Mouse (Mus musculus) midbrain, embryonic 13.5 days (tissue): Measurements from ENCODE around the gene Gpr155. TPM values are rescaled to one million over a fixed set of nuclear protein-coding genes. Genes with fewer than 3 reads are reported as not detected.

Experiments used
- ATAC-seq: fragments of 200-750 bp; cut with Nextera tagmentation; 2 replicates; pipeline ENCODE4 v1.8.0; 2017; ENCODE audit warnings: mild to moderate bottlenecking, moderate TSS enrichment, moderate library complexity
- H3K27ac ChIP-seq: fragments of 300-500 bp; sonication (generic); 2 replicates; pipeline ENCODE4 v1.5.1; 2015; ENCODE audit warnings: inconsistent platforms, mild to moderate bottlenecking, moderate library complexity
- H3K27me3 ChIP-seq: fragments of 300-500 bp; sonication (generic); 2 replicates; pipeline ENCODE4 v1.6.1; 2015; ENCODE audit warnings: mild to moderate bottlenecking, inconsistent platforms
- H3K36me3 ChIP-seq: fragments of 300-500 bp; sonication (generic); 2 replicates; pipeline ENCODE4 v1.6.1; 2015; ENCODE audit warnings: mild to moderate bottlenecking, inconsistent platforms
- H3K4me1 ChIP-seq: fragments of 300-500 bp; sonication (generic); replicated peaks from 2 replicates; pipeline ENCODE4 v1.6.1; 2015; ENCODE audit warnings: inconsistent platforms
- H3K4me2 ChIP-seq: fragments of 300-500 bp; sonication (generic); replicated peaks from 2 replicates; pipeline ENCODE4 v1.6.1; 2015; ENCODE audit warnings: moderate library complexity, mild to moderate bottlenecking, inconsistent platforms
- H3K4me3 ChIP-seq: fragments of 300-500 bp; sonication (generic); replicated peaks from 2 replicates; pipeline ENCODE4 v1.5.1; 2015; ENCODE audit warnings: mild to moderate bottlenecking, inconsistent platforms
- H3K9ac ChIP-seq: fragments of 300-500 bp; sonication (generic); replicated peaks from 2 replicates; pipeline ENCODE4 v1.6.1; 2015; ENCODE audit warnings: mild to moderate bottlenecking, inconsistent platforms
- H3K9me3 ChIP-seq: fragments of 300-500 bp; sonication (generic); 2 replicates; pipeline ENCODE4 v1.6.1; 2016; ENCODE audit warnings: mild to moderate bottlenecking, inconsistent platforms
- WGBS: fragments of 180-500 bp; shearing (Covaris S2); methylation state at CpG from one replicate; pipeline ENCODE4 v1.1.7; 2015; 5-methylcytosine and 5-hydroxymethylcytosine counted together
- polyA plus RNA-seq: library from polyadenylated mRNA; unstranded; fragments of >200 nt; fragmentation: Nextera tagmentation; extraction: Ambion mirVana; gene quantifications from 2 replicates; pipeline ENCODE4 v1.2.1, GENCODE M21; 2015

Gpr155 gene
- polyA plus RNA-seq, 1 experiment from 2014 or later: 10.2 TPM

GRCm38 (mm10) chr2:73312152-73313116 lies 73.9 kb downstream of the Gpr155 start, which contains the start of the genes Scrn3 and Cir1:
Scrn3 (plus strand) TSS chr2:73312601.
Cir1 (minus strand) TSS chr2:73312701.
- H3K9ac ChIP-seq: peak within 1 kb of the TSS; percentile 75
- peaks cover 21% of the 10 kb centered on the region for H3K36me3 ChIP-seq
- H3K9me3 ChIP-seq: no peaks in the 10 kb centered on the region
- ATAC-seq: peak; percentile 98
- H3K4me3 ChIP-seq: peak within 1 kb of the TSS; percentile 73
- under 1% methylated on average over 64 of the region's 64 CpGs for WGBS
- H3K27ac ChIP-seq: peak within 1 kb of the TSS; percentile 51
- H3K4me1 ChIP-seq: peaks cover 16% of the 10 kb centered on the region
- no peaks in the 10 kb centered on the region for H3K27me3 ChIP-seq
- peak within 1 kb of the TSS; percentile 96 for H3K4me2 ChIP-seq

- WGBS: 91% methylated on average over 7 of the region's 7 CpGs
- Histone ChIP-seq H3K36me3 (peaks cover 69% of the 10 kb centered on the region), H3K4me1 (peaks cover 3% of the 10 kb centered on the region), H3K4me2 (no peak overlapping the region), H3K27me3 (no peaks in the 10 kb centered on the region), H3K9ac (no peak overlapping the region), H3K4me3 (no peak overlapping the region), H3K9me3 (no peaks in the 10 kb centered on the region), H3K27ac (no peak overlapping the region)
- no peak for ATAC-seq
These were observed 80.4 kb downstream of the Gpr155 start for GRCm38 (mm10) chr2:73306006-73306405.

- Histone ChIP-seq H3K9me3 (no peaks in the 10 kb centered on the region), H3K9ac (no peak overlapping the region), H3K36me3 (peaks cover 68% of the 10 kb centered on the region), H3K4me3 (no peak overlapping the region), H3K4me2 (no peak overlapping the region), H3K27me3 (no peaks in the 10 kb centered on the region), H3K4me1 (no peaks in the 10 kb centered on the region), H3K27ac (no peak overlapping the region)
- ATAC-seq: no peak
- 93% methylated on average over 5 of the region's 5 CpGs for WGBS
These were observed 81.9 kb downstream of the Gpr155 start for GRCm38 (mm10) chr2:73304506-73304905.

GRCm38 (mm10) chr2:73302722-73303121 lies 83.7 kb downstream of the Gpr155 start:
- Histone ChIP-seq H3K4me1 (0 out of 2 replicates have a peak, but pooled peaks cover 3% of the 10 kb centered on the region), H3K4me3 (no peak overlapping the region), H3K36me3 (peaks cover 59% of the 10 kb centered on the region), H3K27me3 (no peaks in the 10 kb centered on the region), H3K9me3 (no peaks in the 10 kb centered on the region), H3K9ac (no peak overlapping the region), H3K27ac (no peak overlapping the region), H3K4me2 (no peak overlapping the region)
- ATAC-seq: no peak
- WGBS: 96% methylated on average over 9 of the region's 9 CpGs

- WGBS: 89% methylated on average over 1 of the region's 1 CpGs
- H3K36me3 ChIP-seq: peaks cover 55% of the 10 kb centered on the region
- no peak for ATAC-seq
These were observed 84.4 kb downstream of the Gpr155 start for GRCm38 (mm10) chr2:73301979-73302378.

GRCm38 (mm10) chr2:73298841-73299240 lies 87.5 kb downstream of the Gpr155 start:
- Histone ChIP-seq H3K4me3 (no peak overlapping the region), H3K4me2 (no peak overlapping the region), H3K36me3 (peaks cover 38% of the 10 kb centered on the region), H3K4me1 (0 out of 2 replicates have a peak, but pooled peaks cover 3% of the 10 kb centered on the region), H3K27me3 (no peaks in the 10 kb centered on the region), H3K27ac (no peak overlapping the region), H3K9me3 (no peaks in the 10 kb centered on the region), H3K9ac (no peak overlapping the region)
- WGBS: 50% methylated on average over 3 of the region's 3 CpGs
- no peak for ATAC-seq

More at GRCm38 (mm10) chr2:73301979-73302378, 84.4 kb downstream of the Gpr155 start:
- H3K27ac ChIP-seq: no peak overlapping the region
- H3K4me2 ChIP-seq: no peak overlapping the region
- no peaks in the 10 kb centered on the region for H3K27me3 ChIP-seq
- no peaks in the 10 kb centered on the region for H3K9me3 ChIP-seq
- no peak overlapping the region for H3K9ac ChIP-seq
- 0 out of 2 replicates have a peak, but pooled peaks cover 3% of the 10 kb centered on the region for H3K4me1 ChIP-seq
- no peak overlapping the region for H3K4me3 ChIP-seq

- 0 out of 2 replicates have a peak, but pooled peaks cover 3% of the 10 kb centered on the region for H3K4me1 ChIP-seq
- no peak overlapping the region for H3K4me2 ChIP-seq
- no peak for ATAC-seq
- 83% methylated on average over 7 of the region's 7 CpGs for WGBS
- H3K4me3 ChIP-seq: no peak overlapping the region
- H3K9ac ChIP-seq: no peak overlapping the region
- H3K27ac ChIP-seq: no peak overlapping the region
- H3K27me3 ChIP-seq: no peaks in the 10 kb centered on the region
- H3K36me3 ChIP-seq: peaks cover 33% of the 10 kb centered on the region
- H3K9me3 ChIP-seq: no peaks in the 10 kb centered on the region
These were observed 88.2 kb downstream of the Gpr155 start for GRCm38 (mm10) chr2:73298154-73298553.

- no peak for ATAC-seq
- 84% methylated on average over 7 of the region's 7 CpGs for WGBS
- H3K27me3 ChIP-seq: no peaks in the 10 kb centered on the region
- 0 out of 2 replicates have a peak, but pooled peaks cover 3% of the 10 kb centered on the region for H3K4me1 ChIP-seq
- H3K9ac ChIP-seq: no peak overlapping the region
- H3K9me3 ChIP-seq: no peaks in the 10 kb centered on the region
- H3K4me3 ChIP-seq: no peak overlapping the region
- no peak overlapping the region for H3K4me2 ChIP-seq
- no peak overlapping the region for H3K27ac ChIP-seq
- H3K36me3 ChIP-seq: peaks cover 31% of the 10 kb centered on the region
These were observed 91.3 kb downstream of the Gpr155 start for GRCm38 (mm10) chr2:73295023-73295422.

Other genes starting within 250 kb of the Gpr155 start
- gene Ola1, start 167.6 kb downstream of the Gpr155 start, polyA plus RNA-seq: 80.9 and 96.4 TPM in 2 replicates
- 6.1 and 8.9 TPM in 2 replicates for gene Sp9, start 114.6 kb downstream of the Gpr155 start, polyA plus RNA-seq
- 8.1 and 9.6 TPM in 2 replicates for gene Scrn3, start 74.0 kb downstream of the Gpr155 start, polyA plus RNA-seq
- 34.0 and 34.8 TPM in 2 replicates for gene Cir1, start 73.9 kb downstream of the Gpr155 start, polyA plus RNA-seq
- 2.0 and 2.5 TPM in 2 replicates for gene Wipf1, start 143.2 kb upstream of the Gpr155 start, polyA plus RNA-seq
- gene Chrna1, start 193.8 kb upstream of the Gpr155 start, polyA plus RNA-seq: 0.12 TPM in 2 replicates